Mouse (Mus musculus): ENCODE measurements around the gene 4921517D22Rik. TPM values are rescaled to one million over a fixed set of nuclear protein-coding genes. Genes with fewer than 3 reads are reported as not detected.
A peak's percentile ranks its signal among the peaks of the same experiment; 100 is the strongest.
"Not testable (repeated sequence)": the region's sequence is repeated elsewhere in the genome, so short reads cannot be mapped to it uniquely, and the experiment has no call there.

4921517D22Rik gene
- polyA plus RNA-seq, 1 experiment from 2014 or later, result not detected

DNA sequence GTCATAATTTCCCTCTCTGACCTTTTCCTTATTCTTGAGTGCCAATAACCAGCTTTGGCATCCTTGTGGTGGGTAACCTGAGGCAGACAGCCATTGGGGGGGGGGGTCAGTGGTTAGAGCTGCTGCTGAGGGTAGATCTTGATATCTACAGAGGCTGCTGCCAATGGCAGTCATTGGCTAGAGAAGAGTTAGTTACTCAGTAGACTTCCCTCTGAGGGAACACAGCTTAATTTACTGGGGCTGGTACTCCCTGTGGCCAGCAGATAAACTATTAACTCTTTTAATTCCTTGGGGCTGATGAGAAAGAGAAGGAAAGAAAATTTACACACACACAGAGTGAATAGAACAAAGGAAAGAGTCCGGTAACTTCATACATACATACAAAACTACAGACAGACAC, 25.6 kb upstream of the 4921517D22Rik start:
- 78% methylated on average over 1 of the region's 1 CpGs for WGBS
- H3K36me3 ChIP-seq, result no peaks in the 10 kb centered on the region

DNA sequence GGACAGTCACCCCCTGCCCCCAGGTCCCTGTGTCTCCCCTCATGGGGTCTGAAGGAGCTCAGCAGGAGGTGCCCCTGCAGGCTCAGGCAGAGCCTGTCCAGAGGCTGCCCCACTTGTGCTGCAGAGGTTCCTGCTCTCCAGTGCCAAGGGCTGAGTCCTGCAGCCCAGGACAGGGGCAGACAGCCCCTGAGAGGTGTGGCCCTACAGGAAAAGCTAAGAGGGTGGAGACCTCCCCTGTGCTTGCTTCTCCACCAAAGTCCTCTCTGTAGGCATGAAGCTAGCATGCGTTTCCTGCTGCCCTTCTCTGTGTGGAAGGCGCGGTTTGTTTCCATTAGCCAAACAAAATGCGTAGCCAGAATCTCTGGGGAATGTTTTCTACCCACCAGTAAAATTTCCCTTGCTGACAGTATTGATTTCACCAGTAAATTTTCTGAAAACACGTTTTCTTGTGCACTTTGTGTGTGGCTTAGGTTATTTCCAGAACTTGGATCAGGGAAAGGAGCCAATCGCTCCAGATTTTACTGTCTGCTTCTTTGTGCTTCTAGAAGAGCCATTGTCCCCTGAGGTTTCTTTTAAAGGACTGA, 25.0 kb upstream of the 4921517D22Rik start:
- not testable (repeated sequence) for H3K27ac ChIP-seq; H3K27me3 ChIP-seq (replicated peaks); H3K4me3 ChIP-seq (replicated peaks); H3K4me2 ChIP-seq; H3K9ac ChIP-seq; H3K9me3 ChIP-seq; H3K4me1 ChIP-seq; H3K36me3 ChIP-seq
- peak; percentile 61; the same call in 1 of the 2 replicates for ATAC-seq (ENCODE audit: insufficient read depth, low FRiP score, low read depth)
- WGBS, result 22% methylated on average over 6 of the region's 6 CpGs

More for the DNA sequence above, 25.6 kb upstream of the 4921517D22Rik start:
- no peak for ATAC-seq (ENCODE audit: insufficient read depth, low FRiP score, low read depth)
- Histone ChIP-seq H3K9me3 (no peaks in the 10 kb centered on the region), H3K4me2 (no peak overlapping the region), H3K27me3 (replicated peaks) (no peaks in the 10 kb centered on the region), H3K27ac (no peak overlapping the region), H3K9ac (no peak overlapping the region), H3K4me1 (no peaks in the 10 kb centered on the region), H3K4me3 (replicated peaks) (no peak overlapping the region)

DNA sequence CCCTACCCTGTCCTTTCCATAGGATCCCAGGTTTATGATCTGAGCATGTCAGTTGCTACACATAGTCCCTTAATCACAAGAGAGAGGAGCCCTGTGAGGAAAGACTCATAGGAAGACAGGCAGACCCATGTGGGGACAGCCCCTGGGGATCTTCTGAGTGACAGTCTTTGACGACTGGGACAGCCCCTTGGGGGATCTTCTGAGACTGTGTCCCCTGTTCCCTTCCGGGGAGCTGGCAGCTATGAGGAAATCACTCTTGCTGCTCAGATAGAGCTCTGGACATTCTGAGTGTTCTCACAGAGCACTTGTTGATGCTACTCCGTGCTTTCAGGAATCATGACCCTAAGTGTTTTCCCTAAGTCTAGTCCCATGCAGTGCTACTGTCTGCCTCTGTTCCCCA, 19.8 kb upstream of the 4921517D22Rik start:
- H3K9ac ChIP-seq, result no peak overlapping the region
- H3K36me3 ChIP-seq, result no peaks in the 10 kb centered on the region
- 45% methylated on average over 3 of the region's 3 CpGs for WGBS
- no peak overlapping the region for H3K4me2 ChIP-seq
- H3K27ac ChIP-seq, result no peak overlapping the region
- ATAC-seq (ENCODE audit: insufficient read depth, low FRiP score, low read depth), result no peak
- H3K9me3 ChIP-seq, result no peaks in the 10 kb centered on the region
- no peaks in the 10 kb centered on the region for H3K27me3 ChIP-seq (replicated peaks)
- no peaks in the 10 kb centered on the region for H3K4me1 ChIP-seq
- H3K4me3 ChIP-seq (replicated peaks), result no peak overlapping the region

- ATAC-seq (ENCODE audit: insufficient read depth, low FRiP score, low read depth); H3K27me3 ChIP-seq (replicated peaks); H3K9me3 ChIP-seq; H3K4me2 ChIP-seq; H3K4me3 ChIP-seq (replicated peaks); H3K4me1 ChIP-seq; H3K36me3 ChIP-seq; H3K27ac ChIP-seq; H3K9ac ChIP-seq: not testable (repeated sequence)
- 62% methylated on average over 3 of the region's 3 CpGs for WGBS
Observed at GRCm38 (mm10) chr13:59711984-59712383, 18.1 kb upstream of the 4921517D22Rik start, which contains the start of gene Spata31d1b. TSS of gene Spata31d1b (plus strand) at chr13:59712284.

DNA sequence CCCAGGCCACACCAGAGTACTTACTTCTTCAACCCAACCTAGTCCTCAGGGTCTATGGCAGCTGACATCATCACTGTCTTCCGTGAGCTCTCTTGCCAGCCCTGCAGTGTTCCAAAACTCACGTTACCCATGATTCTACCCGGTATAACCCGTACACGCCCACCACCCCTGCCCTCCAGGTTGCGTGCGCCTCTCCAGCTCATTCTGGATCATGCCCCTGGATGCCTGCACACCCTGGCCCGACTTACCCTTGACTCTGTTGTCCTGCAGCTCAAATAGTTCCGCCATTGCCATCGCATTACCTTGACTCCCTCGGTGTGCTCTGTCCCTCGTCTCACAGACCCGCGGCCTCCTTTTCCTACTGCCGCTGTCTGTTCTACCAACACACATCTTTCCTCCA, 16.3 kb upstream of the 4921517D22Rik start, which contains the start of gene Spata31d1a:
Gene Spata31d1a (minus strand): TSS at position 101 of the 400 bp plus-strand sequence.
- 84% methylated on average over 15 of the region's 15 CpGs for WGBS
- H3K9ac ChIP-seq, result no peak within 1 kb of the TSS

GRCm38 (mm10) chr13:59704562-59704961, 10.7 kb upstream of the 4921517D22Rik start:
- no peaks in the 10 kb centered on the region for H3K9me3 ChIP-seq
- H3K27me3 ChIP-seq (replicated peaks), result no peaks in the 10 kb centered on the region
- no peak overlapping the region for H3K27ac ChIP-seq
- no peaks in the 10 kb centered on the region for H3K36me3 ChIP-seq
- WGBS, result 50% methylated on average over 12 of the region's 12 CpGs
- H3K9ac ChIP-seq, result no peak overlapping the region
- H3K4me1 ChIP-seq, result no peaks in the 10 kb centered on the region
- H3K4me3 ChIP-seq (replicated peaks), result no peak overlapping the region
- no peak for ATAC-seq (ENCODE audit: insufficient read depth, low FRiP score, low read depth)
- H3K4me2 ChIP-seq, result no peak overlapping the region

More for the DNA sequence above, 16.3 kb upstream of the 4921517D22Rik start, which contains the start of gene Spata31d1a:
- Histone ChIP-seq H3K27ac (no peak within 1 kb of the TSS), H3K27me3 (replicated peaks) (no peaks in the 10 kb centered on the region), H3K4me1 (no peaks in the 10 kb centered on the region), H3K4me3 (replicated peaks) (no peak within 1 kb of the TSS), H3K4me2 (no peak within 1 kb of the TSS), H3K36me3 (no peaks in the 10 kb centered on the region), H3K9me3 (no peaks in the 10 kb centered on the region)
- ATAC-seq (ENCODE audit: insufficient read depth, low FRiP score, low read depth), result no peak

GRCm38 (mm10) chr13:59703514-59703913, 9.6 kb upstream of the 4921517D22Rik start:
- Histone ChIP-seq H3K27me3 (replicated peaks) (no peaks in the 10 kb centered on the region), H3K4me1 (no peaks in the 10 kb centered on the region), H3K27ac (no peak overlapping the region), H3K9ac (no peak overlapping the region), H3K4me2 (no peak overlapping the region), H3K4me3 (replicated peaks) (no peak overlapping the region), H3K9me3 (no peaks in the 10 kb centered on the region), H3K36me3 (no peaks in the 10 kb centered on the region)
- no peak for ATAC-seq (ENCODE audit: insufficient read depth, low FRiP score, low read depth)
- 88% methylated on average over 12 of the region's 12 CpGs for WGBS

DNA sequence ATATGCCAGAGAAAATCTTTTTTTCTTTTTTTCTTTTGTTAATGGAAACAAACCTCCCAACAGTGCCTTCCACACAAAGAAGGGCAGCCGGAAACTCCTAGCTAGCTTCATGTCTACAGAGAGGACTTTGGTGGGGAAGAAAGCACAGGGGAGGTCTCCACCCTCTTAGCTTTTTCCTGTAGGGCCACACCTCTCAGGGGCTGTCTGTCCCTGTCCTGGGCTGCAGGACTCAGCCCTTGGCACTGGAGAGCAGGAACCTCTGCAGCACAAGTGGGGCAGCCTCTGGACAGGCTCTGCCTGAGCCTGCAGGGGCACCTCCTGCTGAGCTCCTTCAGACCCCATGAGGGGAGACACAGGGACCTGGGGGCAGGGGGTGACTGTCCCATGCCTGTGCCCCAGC, 6.2 kb upstream of the 4921517D22Rik start:
- H3K27ac ChIP-seq; H3K4me3 ChIP-seq (replicated peaks); H3K27me3 ChIP-seq (replicated peaks); H3K4me1 ChIP-seq; H3K9ac ChIP-seq; H3K9me3 ChIP-seq; H3K36me3 ChIP-seq; H3K4me2 ChIP-seq: not testable (repeated sequence)
- 53% methylated on average over 1 of the region's 1 CpGs for WGBS
- ATAC-seq (ENCODE audit: insufficient read depth, low FRiP score, low read depth), result 0 out of 2 replicates have a peak, but pooled peaks have one; percentile 22

DNA sequence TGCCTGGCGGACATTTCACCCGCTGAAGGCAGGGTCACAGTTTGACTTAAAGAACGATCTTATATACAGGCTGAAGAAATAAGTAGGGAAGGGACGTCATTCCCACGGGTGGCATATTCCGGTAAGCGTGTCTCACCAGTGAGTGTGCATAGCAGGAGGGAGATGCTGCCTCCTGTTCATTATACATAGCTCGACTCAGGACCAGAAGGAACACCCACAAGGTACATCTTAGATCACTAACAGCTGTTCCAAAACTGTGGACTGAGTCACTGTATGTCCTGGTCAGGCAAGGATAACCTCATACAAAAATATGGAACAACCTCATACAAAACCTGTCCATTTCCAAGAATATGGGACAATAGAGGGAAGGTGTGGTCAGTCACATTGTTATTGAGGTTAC, 5.2 kb upstream of the 4921517D22Rik start:
- H3K9ac ChIP-seq, result no peak overlapping the region
- ATAC-seq (ENCODE audit: insufficient read depth, low FRiP score, low read depth), result no peak

GRCm38 (mm10) chr13:59695781-59696180, 1.9 kb upstream of the 4921517D22Rik start:
- no peaks in the 10 kb centered on the region for H3K27me3 ChIP-seq (replicated peaks)
- 83% methylated on average over 7 of the region's 7 CpGs for WGBS
- no peaks in the 10 kb centered on the region for H3K9me3 ChIP-seq
- no peak overlapping the region for H3K9ac ChIP-seq
- H3K4me3 ChIP-seq (replicated peaks), result no peak overlapping the region
- H3K36me3 ChIP-seq, result no peaks in the 10 kb centered on the region
- H3K4me2 ChIP-seq, result no peak overlapping the region
- no peaks in the 10 kb centered on the region for H3K4me1 ChIP-seq
- no peak overlapping the region for H3K27ac ChIP-seq
- no peak for ATAC-seq (ENCODE audit: insufficient read depth, low FRiP score, low read depth)

More for the DNA sequence above, 5.2 kb upstream of the 4921517D22Rik start:
- Histone ChIP-seq H3K27me3 (replicated peaks) (no peaks in the 10 kb centered on the region), H3K9me3 (no peaks in the 10 kb centered on the region), H3K36me3 (no peaks in the 10 kb centered on the region), H3K4me3 (replicated peaks) (no peak overlapping the region), H3K4me2 (no peak overlapping the region), H3K27ac (no peak overlapping the region), H3K4me1 (no peaks in the 10 kb centered on the region)
- WGBS, result 90% methylated on average over 8 of the region's 8 CpGs

DNA sequence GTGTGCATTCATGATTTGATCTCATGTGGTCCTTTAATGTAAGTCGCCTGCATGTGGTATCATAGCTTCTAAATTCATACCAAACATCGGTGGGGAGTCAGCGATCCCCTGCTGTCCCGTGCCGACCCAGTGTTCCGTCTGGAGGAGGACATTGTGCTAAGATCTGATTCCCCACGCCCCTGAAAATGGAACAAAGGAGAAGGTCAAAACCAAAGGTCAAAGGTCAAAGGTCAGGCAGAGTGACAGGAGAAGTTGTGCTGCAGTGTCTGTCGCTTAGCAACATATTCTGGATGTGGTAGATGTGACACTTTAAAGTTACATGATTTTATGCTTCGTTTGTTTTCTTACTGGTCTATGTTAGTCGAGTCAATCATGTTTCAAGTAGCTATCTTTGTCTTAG, 2.4 kb downstream of the 4921517D22Rik start:
- Histone ChIP-seq H3K27me3 (replicated peaks) (no peaks in the 10 kb centered on the region), H3K4me3 (replicated peaks) (no peak overlapping the region), H3K9me3 (no peaks in the 10 kb centered on the region), H3K9ac (no peak overlapping the region), H3K27ac (no peak overlapping the region), H3K36me3 (no peaks in the 10 kb centered on the region), H3K4me1 (no peaks in the 10 kb centered on the region), H3K4me2 (no peak overlapping the region)
- WGBS, result 69% methylated on average over 10 of the region's 10 CpGs
- ATAC-seq (ENCODE audit: insufficient read depth, low FRiP score, low read depth), result no peak

DNA sequence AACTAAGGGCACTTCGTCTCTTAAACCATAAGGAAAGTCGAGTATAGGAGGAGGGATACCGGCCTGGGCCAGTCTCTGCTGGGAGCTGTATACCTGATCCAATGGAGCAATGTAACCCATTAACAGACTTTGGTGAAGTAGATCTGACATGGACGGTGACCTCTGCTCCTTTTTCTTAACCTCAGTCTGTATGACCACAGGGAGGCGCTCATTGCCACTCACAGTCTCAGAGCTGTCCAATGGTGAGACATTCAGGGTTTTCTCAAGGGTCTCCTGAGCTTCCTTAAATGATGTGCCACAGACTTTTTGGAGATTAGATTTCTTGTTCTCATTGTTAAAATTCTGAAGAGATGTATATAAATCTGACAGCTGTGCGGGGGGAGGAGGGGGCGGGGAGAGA, 3.3 kb downstream of the 4921517D22Rik start:
- Histone ChIP-seq H3K4me3 (replicated peaks) (no peak overlapping the region), H3K4me1 (no peaks in the 10 kb centered on the region), H3K4me2 (no peak overlapping the region), H3K27me3 (replicated peaks) (no peaks in the 10 kb centered on the region), H3K36me3 (no peaks in the 10 kb centered on the region), H3K9me3 (no peaks in the 10 kb centered on the region), H3K27ac (no peak overlapping the region), H3K9ac (no peak overlapping the region)
- no peak for ATAC-seq (ENCODE audit: insufficient read depth, low FRiP score, low read depth)
- WGBS, result 71% methylated on average over 7 of the region's 7 CpGs

GRCm38 (mm10) chr13:59689843-59690242, 4.1 kb downstream of the 4921517D22Rik start:
- Histone ChIP-seq H3K36me3 (no peaks in the 10 kb centered on the region), H3K27me3 (replicated peaks) (no peaks in the 10 kb centered on the region), H3K4me2 (no peak overlapping the region), H3K9ac (no peak overlapping the region), H3K4me1 (no peaks in the 10 kb centered on the region), H3K9me3 (no peaks in the 10 kb centered on the region), H3K4me3 (replicated peaks) (no peak overlapping the region), H3K27ac (no peak overlapping the region)
- ATAC-seq (ENCODE audit: insufficient read depth, low FRiP score, low read depth), result no peak
- 85% methylated on average over 3 of the region's 3 CpGs for WGBS

All from stomach, embryonic 15.5 days (tissue).